Mouse (Mus musculus) forebrain, postnatal 0 days (tissue): ENCODE measurements at regions not wholly inside any gene's neighbourhood (a gene's known extent, or its start where the extent isn't known, plus 50 kb on each side); places are given as distances from the start of the nearest gene placed in this dataset.

ENCODE experiments used
- ATAC-seq: fragments of 200-750 bp; cut with Nextera tagmentation; 2 replicates; pipeline ENCODE4 v1.8.0; 2017; ENCODE audit warnings: mild to moderate bottlenecking, moderate library complexity
- DNase-seq: peaks from one replicate; pipeline ENCODE4 v3.0.0-alpha.2; 2015
- H3K27ac ChIP-seq: fragments of 300-500 bp; sonication (generic); 2 replicates; pipeline ENCODE4 v1.5.1; 2014; ENCODE audit warnings: low read depth, mild to moderate bottlenecking, antibody characterized with exemption, low read length, moderate library complexity, mixed read lengths
- H3K27me3 ChIP-seq: fragments of 300-500 bp; sonication (generic); 2 replicates; pipeline ENCODE4 v1.6.1; 2014; ENCODE audit warnings: mild to moderate bottlenecking, low read length, mixed read lengths; ENCODE audit not compliant: insufficient read depth
- H3K36me3 ChIP-seq: fragments of 300-500 bp; sonication (generic); 2 replicates; pipeline ENCODE4 v1.6.1; 2014; ENCODE audit warnings: mild to moderate bottlenecking, moderate library complexity; ENCODE audit not compliant: insufficient read depth
- H3K4me1 ChIP-seq: fragments of 300-500 bp; sonication (generic); 2 replicates; pipeline ENCODE4 v1.6.1; 2014; ENCODE audit warnings: antibody characterized with exemption; ENCODE audit not compliant: insufficient read depth
- H3K4me2 ChIP-seq: fragments of 300-500 bp; sonication (generic); 2 replicates; pipeline ENCODE4 v1.6.1; 2014; ENCODE audit warnings: low read depth, mild to moderate bottlenecking, moderate library complexity
- H3K4me3 ChIP-seq: fragments of 300-500 bp; sonication (generic); 2 replicates; pipeline ENCODE4 v1.5.1; 2014; ENCODE audit warnings: low read depth, low read length, mixed read lengths
- H3K9ac ChIP-seq: fragments of 300-500 bp; sonication (generic); 2 replicates; pipeline ENCODE4 v1.6.1; 2014; ENCODE audit warnings: mild to moderate bottlenecking
- H3K9me3 ChIP-seq: fragments of 300-500 bp; sonication (generic); 2 replicates; pipeline ENCODE4 v1.6.1; 2016; ENCODE audit warnings: low read length
- CTCF ChIP-seq: sonication (generic); IDR thresholded peaks from 2 replicates; pipeline ENCODE4 v1.5.1; 2016; ENCODE audit warnings: antibody characterized with exemption, control low read depth, low read depth
- WGBS: fragments of 180-500 bp; shearing (Covaris S2); extraction: QIAGEN DNeasy Blood & Tissue Kit; methylation state at CpG from one replicate; pipeline ENCODE4 v1.1.7; 2014; 5-methylcytosine and 5-hydroxymethylcytosine counted together

DNA sequence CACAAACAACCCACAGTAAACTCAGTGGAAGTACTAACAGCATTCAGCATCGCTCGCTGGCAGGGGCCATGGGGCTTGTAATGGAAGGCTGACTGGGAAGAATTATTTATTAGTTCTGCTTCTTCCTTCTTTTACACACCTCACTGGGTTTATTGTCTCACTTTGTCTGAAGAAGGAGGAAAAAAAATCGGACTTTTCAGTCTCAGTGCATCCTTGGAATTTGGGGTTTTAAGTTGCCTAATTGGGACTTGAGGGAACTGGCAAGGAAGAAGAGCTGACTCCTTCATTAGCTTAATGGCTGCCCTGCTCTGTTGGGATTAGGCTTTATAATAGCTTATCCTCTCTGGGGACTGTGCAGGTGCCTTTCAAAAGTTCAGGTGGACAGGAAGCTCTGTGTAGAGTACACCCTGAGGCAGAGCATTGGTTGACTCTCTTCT is 54.4 kb upstream of the Krr1 start:
- Histone ChIP-seq H3K36me3 (no peaks in the 10 kb centered on the region), H3K9ac (no peak overlapping the region), H3K4me1 (no peaks in the 10 kb centered on the region), H3K27me3 (no peaks in the 10 kb centered on the region), H3K9me3 (no peaks in the 10 kb centered on the region), H3K27ac (no peak overlapping the region), H3K4me3 (no peak overlapping the region), H3K4me2 (no peak overlapping the region)
- ATAC-seq: no peak
- WGBS: 23% methylated on average over 3 of the region's 3 CpGs
- no peak for DNase-seq
- TF ChIP-seq CTCF: no peak

- no peak overlapping the region for H3K27ac ChIP-seq
- H3K36me3 ChIP-seq: no peaks in the 10 kb centered on the region
- no peak overlapping the region for H3K9ac ChIP-seq
- H3K4me1 ChIP-seq: no peaks in the 10 kb centered on the region
- H3K4me2 ChIP-seq: no peak overlapping the region
- WGBS: 80% methylated on average over 2 of the region's 2 CpGs
- H3K27me3 ChIP-seq: no peaks in the 10 kb centered on the region
- no peaks in the 10 kb centered on the region for H3K9me3 ChIP-seq
- no peak overlapping the region for H3K4me3 ChIP-seq
- DNase-seq (no peak), ATAC-seq (no peak)
- no peak for TF ChIP-seq CTCF
Observed at GRCm38 (mm10) chr10:111919475-111919874, 53.0 kb upstream of the Krr1 start.

DNA sequence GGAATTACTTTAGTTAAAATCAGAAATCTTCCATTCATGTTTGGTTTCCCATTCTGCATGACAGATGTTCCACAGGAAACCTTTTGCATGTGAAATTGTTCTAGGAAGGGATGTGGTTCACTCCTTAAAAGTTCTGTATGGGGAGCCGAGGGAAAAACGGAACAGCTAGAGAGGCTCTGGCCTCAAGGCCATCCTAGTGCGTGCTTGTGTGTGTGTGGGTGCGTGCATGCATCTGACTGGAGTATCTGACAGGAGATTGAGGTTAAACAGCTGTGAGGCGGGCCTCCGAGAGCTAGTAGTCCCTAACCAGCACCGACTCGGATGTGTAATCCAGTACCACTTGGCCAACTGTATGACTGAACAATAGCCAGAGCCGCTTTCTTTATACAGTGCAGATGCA is 51.0 kb upstream of the Krr1 start:
- H3K4me2 ChIP-seq: no peak overlapping the region
- H3K9me3 ChIP-seq: no peaks in the 10 kb centered on the region
- no peaks in the 10 kb centered on the region for H3K36me3 ChIP-seq
- H3K4me3 ChIP-seq: no peak overlapping the region
- no peak overlapping the region for H3K27ac ChIP-seq
- no peaks in the 10 kb centered on the region for H3K27me3 ChIP-seq
- DNase-seq: no peak
- no peak for ATAC-seq
- no peak overlapping the region for H3K9ac ChIP-seq
- no peak for TF ChIP-seq CTCF
- WGBS: 70% methylated on average over 9 of the region's 9 CpGs
- no peaks in the 10 kb centered on the region for H3K4me1 ChIP-seq
